Mouse (Mus musculus) intestine, embryonic 16.5 days (tissue): Measurements from ENCODE around the gene Zfp423. TPM values are rescaled to one million over a fixed set of nuclear protein-coding genes. Genes with fewer than 3 reads are reported as not detected.

ENCODE experiments used
- ATAC-seq: fragments of 200-750 bp; cut with Nextera tagmentation; 2 replicates; pipeline ENCODE4 v1.8.0; 2017; ENCODE audit warnings: moderate TSS enrichment, moderate library complexity
- H3K27ac ChIP-seq: fragments of 300-500 bp; sonication (generic); 2 replicates; pipeline ENCODE4 v1.5.1; 2014; ENCODE audit warnings: mild to moderate bottlenecking, low read length
- H3K27me3 ChIP-seq: fragments of 300-500 bp; sonication (generic); replicated peaks from 2 replicates; pipeline ENCODE4 v1.6.1; 2014; ENCODE audit warnings: low read length, control low read depth, mixed read lengths; ENCODE audit not compliant: control insufficient read depth, insufficient read depth
- H3K36me3 ChIP-seq: fragments of 300-500 bp; sonication (generic); 2 replicates; pipeline ENCODE4 v1.6.1; 2014; ENCODE audit warnings: low read length, control low read depth; ENCODE audit not compliant: control insufficient read depth, insufficient read depth
- H3K4me1 ChIP-seq: fragments of 300-500 bp; sonication (generic); 2 replicates; pipeline ENCODE4 v1.6.1; 2014; ENCODE audit warnings: low read length, control low read depth, mixed read lengths; ENCODE audit not compliant: control insufficient read depth, insufficient read depth
- H3K4me2 ChIP-seq: fragments of 300-500 bp; sonication (generic); 2 replicates; pipeline ENCODE4 v1.6.1; 2014; ENCODE audit warnings: low read depth, low read length, control low read depth
- H3K4me3 ChIP-seq: fragments of 300-500 bp; sonication (generic); 2 replicates; pipeline ENCODE4 v1.5.1; 2014; ENCODE audit warnings: mild to moderate bottlenecking, low read length
- H3K9ac ChIP-seq: fragments of 300-500 bp; sonication (generic); 2 replicates; pipeline ENCODE4 v1.6.1; 2014; ENCODE audit warnings: low read depth, low read length
- H3K9me3 ChIP-seq: fragments of 300-500 bp; sonication (generic); 2 replicates; pipeline ENCODE4 v1.6.1; 2016; ENCODE audit warnings: low read length, control low read depth; ENCODE audit not compliant: control insufficient read depth
- WGBS: fragments of 180-500 bp; shearing (Covaris S2); extraction: QIAGEN DNeasy Blood & Tissue Kit; methylation state at CpG from one replicate; pipeline ENCODE4 v1.1.7; 2014; 5-methylcytosine and 5-hydroxymethylcytosine counted together
- polyA plus RNA-seq: library from polyadenylated mRNA; unstranded; fragments of >200 nt; fragmentation: Nextera tagmentation; extraction: Ambion mirVana; gene quantifications from 2 replicates; pipeline ENCODE4 v1.2.1, GENCODE M21; 2015

The Zfp423 gene
- polyA plus RNA-seq, 1 experiment from 2014 or later = 2.4 TPM

GRCm38 (mm10) chr8:87758750-87759149 lies 200.6 kb downstream of the Zfp423 start:
- ATAC-seq = no peak
- 46% methylated on average over 8 of the region's 8 CpGs for WGBS

GRCm38 (mm10) chr8:87754853-87755252 lies 204.5 kb downstream of the Zfp423 start:
- H3K27ac ChIP-seq = no peak overlapping the region
- no peak overlapping the region for H3K4me3 ChIP-seq
- WGBS = 83% methylated on average over 8 of the region's 8 CpGs
- no peak overlapping the region for H3K4me2 ChIP-seq
- no peak overlapping the region for H3K9ac ChIP-seq
- H3K9me3 ChIP-seq = no peaks in the 10 kb centered on the region
- peaks cover 4% of the 10 kb centered on the region; the same call in 1 of the 2 replicates for H3K4me1 ChIP-seq
- H3K27me3 ChIP-seq = no peaks in the 10 kb centered on the region
- H3K36me3 ChIP-seq = no peaks in the 10 kb centered on the region
- ATAC-seq = peak; percentile 50; the same call in 1 of the 2 replicates

More at GRCm38 (mm10) chr8:87758750-87759149, 200.6 kb downstream of the Zfp423 start:
- no peak overlapping the region for H3K4me3 ChIP-seq
- no peaks in the 10 kb centered on the region for H3K36me3 ChIP-seq
- no peaks in the 10 kb centered on the region for H3K9me3 ChIP-seq
- no peak overlapping the region for H3K4me2 ChIP-seq
- H3K9ac ChIP-seq = no peak overlapping the region
- no peak overlapping the region for H3K27ac ChIP-seq
- H3K27me3 ChIP-seq = no peaks in the 10 kb centered on the region
- H3K4me1 ChIP-seq = no peaks in the 10 kb centered on the region

- no peak for ATAC-seq
- Histone ChIP-seq H3K4me3 (no peak overlapping the region), H3K4me1 (peaks cover 4% of the 10 kb centered on the region; the same call in 1 of the 2 replicates), H3K9ac (no peak overlapping the region), H3K4me2 (no peak overlapping the region), H3K27me3 (no peaks in the 10 kb centered on the region), H3K27ac (no peak overlapping the region), H3K36me3 (no peaks in the 10 kb centered on the region), H3K9me3 (no peaks in the 10 kb centered on the region)
- 74% methylated on average over 2 of the region's 2 CpGs for WGBS
These were observed 205.8 kb downstream of the Zfp423 start for GRCm38 (mm10) chr8:87753636-87754035.

DNA sequence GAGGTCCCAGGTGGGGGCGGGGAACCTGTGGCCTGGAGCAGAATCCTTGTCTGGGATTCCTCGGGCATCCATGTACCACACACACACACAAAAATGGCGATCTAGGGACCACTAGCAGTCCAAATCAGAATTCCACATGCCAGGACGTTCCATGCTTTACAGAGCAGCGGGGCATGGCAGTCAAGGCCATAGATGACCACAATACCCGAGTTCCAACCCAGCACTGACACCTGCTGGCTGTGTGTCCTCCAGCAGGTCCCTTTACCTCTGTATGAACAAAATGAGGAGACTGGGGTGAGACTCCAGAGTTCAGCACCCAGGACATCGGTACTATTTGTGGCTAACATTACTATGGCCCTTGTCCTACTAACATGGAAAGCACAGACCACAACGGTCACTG lies 206.2 kb downstream of the Zfp423 start:
- no peak overlapping the region for H3K4me2 ChIP-seq
- 66% methylated on average over 8 of the region's 8 CpGs for WGBS

DNA sequence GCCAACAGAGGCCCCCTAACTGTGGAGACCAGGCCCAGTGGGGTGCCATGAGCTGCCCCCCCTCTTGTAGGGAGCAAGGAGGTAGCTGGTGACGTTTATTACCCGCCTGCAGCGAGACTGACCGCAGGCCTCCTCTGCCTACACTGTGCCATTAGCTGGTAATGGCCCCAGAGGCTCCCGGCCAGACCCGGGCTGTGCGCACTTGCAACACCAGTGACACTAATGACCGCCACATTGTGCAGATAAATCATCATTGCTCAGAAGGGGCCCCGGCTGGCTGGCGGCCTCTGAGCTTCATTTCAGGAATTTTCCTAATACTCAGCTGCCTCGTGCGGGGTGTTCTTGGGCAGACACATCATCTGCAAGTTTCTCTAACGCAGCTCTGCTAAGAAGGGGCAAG lies 206.7 kb downstream of the Zfp423 start:
- no peaks in the 10 kb centered on the region for H3K36me3 ChIP-seq
- H3K27ac ChIP-seq = no peak overlapping the region
- H3K4me1 ChIP-seq = peaks cover 5% of the 10 kb centered on the region; the same call in 1 of the 2 replicates
- H3K4me2 ChIP-seq = no peak overlapping the region
- H3K9me3 ChIP-seq = no peaks in the 10 kb centered on the region
- H3K4me3 ChIP-seq = no peak overlapping the region
- 65% methylated on average over 13 of the region's 13 CpGs for WGBS
- no peaks in the 10 kb centered on the region for H3K27me3 ChIP-seq
- H3K9ac ChIP-seq = no peak overlapping the region
- no peak for ATAC-seq

More for the DNA sequence above, 206.2 kb downstream of the Zfp423 start:
- H3K9me3 ChIP-seq = no peaks in the 10 kb centered on the region
- H3K36me3 ChIP-seq = no peaks in the 10 kb centered on the region
- no peaks in the 10 kb centered on the region for H3K27me3 ChIP-seq
- no peak for ATAC-seq
- peaks cover 4% of the 10 kb centered on the region; the same call in 1 of the 2 replicates for H3K4me1 ChIP-seq
- H3K27ac ChIP-seq = no peak overlapping the region
- H3K9ac ChIP-seq = no peak overlapping the region
- no peak overlapping the region for H3K4me3 ChIP-seq

- peaks cover 19% of the 10 kb centered on the region for H3K4me1 ChIP-seq
- peak; percentile 19; the same call in 1 of the 2 replicates for ATAC-seq
- H3K27me3 ChIP-seq = no peaks in the 10 kb centered on the region
- peak overlapping the region; percentile 28; the same call in 1 of the 2 replicates for H3K9ac ChIP-seq
- no peaks in the 10 kb centered on the region for H3K9me3 ChIP-seq
- no peak overlapping the region for H3K4me3 ChIP-seq
- 0 out of 2 replicates have a peak overlapping the region, but pooled peaks have one; percentile 35 for H3K27ac ChIP-seq
- 43% methylated on average over 8 of the region's 8 CpGs for WGBS
- no peaks in the 10 kb centered on the region for H3K36me3 ChIP-seq
- H3K4me2 ChIP-seq = no peak overlapping the region
These were observed 211.8 kb downstream of the Zfp423 start for GRCm38 (mm10) chr8:87747582-87747981.

DNA sequence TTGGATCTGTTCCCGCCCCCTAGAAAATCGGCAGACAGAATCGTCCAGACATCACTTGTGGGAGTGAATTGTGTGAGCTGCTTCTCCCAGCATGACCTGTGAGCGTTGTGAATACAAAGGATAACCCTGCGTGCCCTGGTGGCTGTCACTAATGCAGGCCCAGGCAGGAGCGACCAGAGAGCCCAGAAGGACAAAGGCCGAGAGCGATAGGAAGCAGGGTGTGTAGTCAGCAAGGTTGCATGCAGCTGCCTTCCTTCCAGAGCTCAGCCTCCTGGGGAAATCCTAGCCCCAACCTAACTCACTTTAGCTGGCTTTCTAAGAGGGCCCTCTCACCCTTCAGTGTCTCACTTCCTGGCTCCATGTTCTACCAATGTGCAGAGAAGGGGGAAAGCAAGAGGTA lies 212.3 kb downstream of the Zfp423 start:
- H3K4me2 ChIP-seq = no peak overlapping the region
- no peaks in the 10 kb centered on the region for H3K27me3 ChIP-seq
- peak; percentile 86 for ATAC-seq
- 24% methylated on average over 8 of the region's 8 CpGs for WGBS
- no peak overlapping the region for H3K4me3 ChIP-seq
- H3K4me1 ChIP-seq = peaks cover 19% of the 10 kb centered on the region
- 0 out of 2 replicates have a peak overlapping the region, but pooled peaks have one; percentile 28 for H3K9ac ChIP-seq
- 0 out of 2 replicates have a peak overlapping the region, but pooled peaks have one; percentile 35 for H3K27ac ChIP-seq
- H3K9me3 ChIP-seq = no peaks in the 10 kb centered on the region
- no peaks in the 10 kb centered on the region for H3K36me3 ChIP-seq

- Histone ChIP-seq H3K4me2 (0 out of 2 replicates have a peak overlapping the region, but pooled peaks have one; percentile 17), H3K9ac (no peak overlapping the region), H3K9me3 (no peaks in the 10 kb centered on the region), H3K36me3 (no peaks in the 10 kb centered on the region), H3K27ac (no peak overlapping the region), H3K4me3 (no peak overlapping the region), H3K4me1 (peaks cover 15% of the 10 kb centered on the region), H3K27me3 (no peaks in the 10 kb centered on the region)
- WGBS = 39% methylated on average over 14 of the region's 14 CpGs
- ATAC-seq = 0 out of 2 replicates have a peak, but pooled peaks have one; percentile 38
These were observed 213.3 kb downstream of the Zfp423 start for GRCm38 (mm10) chr8:87746072-87746471.

GRCm38 (mm10) chr8:87745125-87745698 lies 214.2 kb downstream of the Zfp423 start:
- Histone ChIP-seq H3K36me3 (no peaks in the 10 kb centered on the region), H3K27ac (no peak overlapping the region), H3K9me3 (no peaks in the 10 kb centered on the region), H3K4me1 (peaks cover 15% of the 10 kb centered on the region), H3K4me3 (no peak overlapping the region), H3K27me3 (no peaks in the 10 kb centered on the region), H3K4me2 (no peak overlapping the region), H3K9ac (no peak overlapping the region)
- 83% methylated on average over 20 of the region's 20 CpGs for WGBS
- ATAC-seq = no peak
